Mouse (Mus musculus): Measurements from ENCODE around the gene Xpo6. TPM values are rescaled to one million over a fixed set of nuclear protein-coding genes. Genes with fewer than 3 reads are reported as not detected.

Gene Xpo6
- polyA plus RNA-seq (2015; fragmentation: Nextera tagmentation; extraction: Ambion mirVana), result 19.8 and 21.4 TPM in 2 replicates

DNA sequence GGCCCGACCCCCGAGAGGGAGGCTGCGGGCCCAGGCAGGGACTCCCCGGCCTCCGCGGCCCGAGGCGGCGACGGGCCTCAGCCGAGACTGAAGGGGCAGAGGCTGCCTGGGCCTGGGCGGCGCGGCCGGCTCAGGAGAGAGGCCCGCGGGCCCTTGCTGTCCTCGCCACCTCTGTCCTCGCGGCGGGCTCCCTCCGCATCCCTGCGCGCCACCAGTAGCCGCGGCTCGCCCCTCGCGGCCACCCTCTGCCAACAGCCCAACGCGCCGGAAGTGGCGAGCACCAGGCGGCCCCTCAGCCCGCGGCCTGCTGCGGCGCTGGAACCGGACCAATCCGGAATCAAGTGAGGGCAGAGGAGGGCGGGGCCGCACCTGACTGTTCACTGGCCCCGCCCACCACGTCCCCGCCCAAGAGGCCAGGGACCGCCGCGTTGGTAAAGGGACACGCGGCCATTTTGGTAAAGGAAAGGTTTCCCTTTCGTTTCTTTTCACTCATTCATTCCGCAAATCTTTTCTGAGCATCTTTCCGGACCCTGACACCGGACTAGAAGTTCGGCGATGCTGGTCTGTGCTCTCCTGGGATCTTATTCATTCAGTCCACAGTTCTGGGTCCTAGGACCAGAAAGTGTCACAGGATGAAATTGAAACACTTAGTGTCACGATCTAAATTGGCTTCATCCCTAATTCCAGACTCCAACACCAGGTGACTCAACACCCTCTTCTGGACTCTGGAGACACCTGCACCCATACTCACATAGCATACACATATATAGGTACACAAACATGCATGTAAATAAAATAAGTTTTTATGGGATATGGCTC is at the start of gene Xpo6:
Gene Xpo6, minus strand, starts transcription at position 324 of the 819 bp plus-strand sequence.

DNA sequence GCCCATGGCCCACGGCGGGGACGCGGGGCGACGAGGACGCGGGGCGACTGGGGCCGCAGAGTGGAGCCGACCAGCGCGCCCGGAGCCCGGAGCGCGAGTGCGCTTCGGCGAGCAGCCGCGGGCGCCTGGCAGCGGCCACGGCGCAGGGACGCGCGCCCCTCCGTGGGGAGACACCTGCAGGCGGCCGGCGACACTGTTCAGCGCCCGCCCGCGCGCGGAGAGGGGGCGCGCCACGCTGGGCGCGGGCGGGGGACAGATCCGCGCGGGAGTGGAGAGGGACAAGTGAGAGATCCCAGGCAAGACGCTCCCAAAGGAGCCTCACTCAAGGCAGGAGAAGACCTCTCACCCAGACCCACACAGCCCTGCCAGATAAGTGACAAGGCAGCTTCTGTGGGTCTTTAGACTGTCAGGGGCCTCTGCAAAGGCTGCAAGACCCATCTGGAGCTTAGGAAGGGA is 118.0 kb downstream of the Xpo6 start, which contains the start of gene Gsg1l:
Gene Gsg1l, minus strand, starts transcription at position 126 of the 456 bp plus-strand sequence.

Other genes starting within 250 kb of the Xpo6 start
- gene Gsg1l, start 118.1 kb downstream of the Xpo6 start, polyA plus RNA-seq (2015; fragmentation: Nextera tagmentation; extraction: Ambion mirVana), result 0.46 and 0.54 TPM in 2 replicates
- gene Sbk1, start 72.1 kb upstream of the Xpo6 start, polyA plus RNA-seq (2015; fragmentation: Nextera tagmentation; extraction: Ambion mirVana), result 2.3 and 3.1 TPM in 2 replicates
- 0.48 and 1.0 TPM in 2 replicates for gene Lat, start 169.1 kb upstream of the Xpo6 start, polyA plus RNA-seq (2015; fragmentation: Nextera tagmentation; extraction: Ambion mirVana)
- gene Spns1, start 176.9 kb upstream of the Xpo6 start, polyA plus RNA-seq (2015; fragmentation: Nextera tagmentation; extraction: Ambion mirVana), result 28.0 and 30.0 TPM in 2 replicates
- 1.1 and 1.3 TPM in 2 replicates for gene Nfatc2ip, start 196.2 kb upstream of the Xpo6 start, polyA plus RNA-seq (2015; fragmentation: Nextera tagmentation; extraction: Ambion mirVana)
- 0.35 TPM in 1 of 2 replicates, not detected in the other for gene Cd19, start 214.4 kb upstream of the Xpo6 start, polyA plus RNA-seq (2015; fragmentation: Nextera tagmentation; extraction: Ambion mirVana)
- gene Rabep2, start 228.3 kb upstream of the Xpo6 start, polyA plus RNA-seq (2015; fragmentation: Nextera tagmentation; extraction: Ambion mirVana), result 14.2 and 17.6 TPM in 2 replicates

Measured in urinary bladder, postnatal 0 days (tissue).